Mouse (Mus musculus): ENCODE data around the gene Haus4. TPM values are rescaled to one million over a fixed set of nuclear protein-coding genes. Genes with fewer than 3 reads are reported as not detected.
A peak's percentile ranks its signal among the peaks of the same experiment; 100 is the strongest.

The Haus4 gene
- total and polyA plus RNA-seq, 2 experiments from 2014 or later, result 13.7 to 14.3 TPM

- Histone ChIP-seq H3K9me3 (ENCODE audit: low read length) (no peaks in the 10 kb centered on the region), H3K9ac (replicated peaks; ENCODE audit: low read length, poor library complexity, severe bottlenecking) (no peak overlapping the region), H3K27ac (ENCODE audit: low read depth, low read length) (no peak overlapping the region), H3K27me3 (ENCODE audit: insufficient read depth, low read length) (no peaks in the 10 kb centered on the region), H3K4me2 (ENCODE audit: low read depth, low read length, poor library complexity, severe bottlenecking) (no peak overlapping the region), H3K4me1 (ENCODE audit: insufficient read depth, low read length) (no peaks in the 10 kb centered on the region), H3K4me3 (ENCODE audit: low read depth, low read length) (no peak overlapping the region), H3K36me3 (ENCODE audit: insufficient read depth, low read length) (peaks cover 5% of the 10 kb centered on the region; the same call in 1 of the 2 replicates)
- 93% methylated on average over 9 of the region's 9 CpGs for WGBS
- no peak for TF ChIP-seq CTCF (IDR thresholded peaks at IDR 0.05)
- ATAC-seq (ENCODE audit: low FRiP score) (no peak), DNase-seq (ENCODE audit: low spot score) (no peak)
These were observed 28.1 kb upstream of the Haus4 start for GRCm38 (mm10) chr14:54582536-54582935.

- 89% methylated on average over 7 of the region's 7 CpGs for WGBS
- H3K4me1 ChIP-seq (ENCODE audit: insufficient read depth, low read length), result 0 out of 2 replicates have a peak, but pooled peaks cover 4% of the 10 kb centered on the region
- H3K36me3 ChIP-seq (ENCODE audit: insufficient read depth, low read length), result peaks cover under 1% of the 10 kb centered on the region; the same call in 1 of the 2 replicates
- no peak overlapping the region for H3K4me3 ChIP-seq (ENCODE audit: low read depth, low read length)
- H3K27ac ChIP-seq (ENCODE audit: low read depth, low read length), result no peak overlapping the region
- H3K9me3 ChIP-seq (ENCODE audit: low read length), result no peaks in the 10 kb centered on the region
- ATAC-seq (ENCODE audit: low FRiP score), result no peak
- peaks cover 23% of the 10 kb centered on the region for H3K27me3 ChIP-seq (ENCODE audit: insufficient read depth, low read length)
- no peak for TF ChIP-seq CTCF (IDR thresholded peaks at IDR 0.05)
- H3K9ac ChIP-seq (replicated peaks; ENCODE audit: low read length, poor library complexity, severe bottlenecking), result no peak overlapping the region
- no peak for DNase-seq (ENCODE audit: low spot score)
- H3K4me2 ChIP-seq (ENCODE audit: low read depth, low read length, poor library complexity, severe bottlenecking), result no peak overlapping the region
These were observed 25.2 kb upstream of the Haus4 start for GRCm38 (mm10) chr14:54579638-54580037.

DNA sequence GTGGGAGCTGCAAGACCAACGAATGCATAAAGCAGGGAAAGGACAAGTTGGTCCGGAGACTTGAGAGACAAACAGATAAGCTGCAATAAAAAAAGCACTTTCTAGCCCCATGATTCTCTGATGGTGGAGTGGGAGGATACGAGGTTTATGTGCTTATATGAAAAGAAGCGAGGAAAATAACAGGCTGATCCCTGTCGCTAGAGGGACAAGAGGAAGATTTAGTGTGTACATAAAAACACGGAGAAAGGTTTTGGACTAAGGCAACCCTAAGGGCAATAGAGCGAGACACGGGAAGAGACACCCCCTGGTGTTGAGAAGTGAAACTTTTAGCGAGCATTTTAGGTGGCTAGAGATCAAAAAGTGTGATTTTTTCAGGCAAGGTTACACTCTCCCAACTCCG, 23.6 kb upstream of the Haus4 start:
- ATAC-seq (ENCODE audit: low FRiP score) (no peak), DNase-seq (ENCODE audit: low spot score) (peak; percentile 53)
- peaks cover 36% of the 10 kb centered on the region for H3K27me3 ChIP-seq (ENCODE audit: insufficient read depth, low read length)
- peak overlapping the region; percentile 39; the same call in 1 of the 2 replicates for H3K9ac ChIP-seq (replicated peaks; ENCODE audit: low read length, poor library complexity, severe bottlenecking)
- TF ChIP-seq CTCF (IDR thresholded peaks at IDR 0.05), result peak; percentile 75
- WGBS, result 1% methylated on average over 10 of the region's 10 CpGs
- H3K36me3 ChIP-seq (ENCODE audit: insufficient read depth, low read length), result no peaks in the 10 kb centered on the region
- peak overlapping the region; percentile 63; the same call in 1 of the 2 replicates for H3K27ac ChIP-seq (ENCODE audit: low read depth, low read length)
- no peaks in the 10 kb centered on the region for H3K9me3 ChIP-seq (ENCODE audit: low read length)
- peak overlapping the region; percentile 83 for H3K4me2 ChIP-seq (ENCODE audit: low read depth, low read length, poor library complexity, severe bottlenecking)
- 0 out of 2 replicates have a peak, but pooled peaks cover 4% of the 10 kb centered on the region for H3K4me1 ChIP-seq (ENCODE audit: insufficient read depth, low read length)
- peak overlapping the region; percentile 52 for H3K4me3 ChIP-seq (ENCODE audit: low read depth, low read length)

DNA sequence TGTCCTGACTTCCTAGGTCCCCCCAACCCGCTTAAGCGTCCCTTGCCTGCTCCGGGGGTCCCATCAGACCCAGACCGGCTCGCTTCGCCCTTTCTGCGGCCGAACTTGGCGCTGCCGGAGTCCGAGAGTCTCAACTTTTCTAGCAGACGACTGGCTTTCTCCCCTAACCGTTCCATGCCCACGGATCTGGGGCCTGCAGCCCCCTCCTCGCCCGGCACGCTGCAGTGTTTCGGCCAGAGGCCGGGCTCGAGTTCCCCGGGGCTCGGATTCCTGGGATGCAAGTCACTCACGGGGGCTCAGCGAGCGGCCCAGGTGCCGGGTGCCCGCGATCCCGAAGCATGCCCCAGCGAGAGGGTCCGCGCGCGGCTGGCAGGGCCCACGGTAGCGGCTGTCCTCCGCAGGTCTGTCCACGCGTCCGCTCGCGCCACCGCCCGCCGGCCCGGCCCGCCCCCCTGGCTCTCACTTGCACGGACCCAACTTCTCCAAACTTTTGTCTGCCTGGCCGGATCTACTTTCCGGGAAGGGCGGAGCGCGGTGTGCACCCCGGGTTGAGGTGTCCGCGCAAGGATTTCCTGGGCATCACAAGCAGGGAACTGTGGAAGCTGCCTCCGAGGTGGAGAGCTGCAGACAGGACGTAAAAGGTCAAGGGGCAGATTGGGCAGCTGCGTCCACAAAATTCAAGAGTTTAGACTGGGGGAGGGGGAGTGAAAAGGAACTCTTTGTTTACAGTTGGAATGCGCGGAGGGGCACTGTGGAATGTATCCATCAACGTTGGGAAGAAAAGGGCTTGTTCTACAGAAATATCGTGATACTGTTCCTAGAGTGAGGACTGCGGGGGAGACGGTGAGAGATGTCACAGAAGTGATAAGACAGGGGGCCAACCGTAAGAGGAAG, 22.9 kb upstream of the Haus4 start, which contains the start of gene Ajuba:
Gene Ajuba, minus strand, starts transcription at position 470 of the 894 bp plus-strand sequence.
- ATAC-seq (ENCODE audit: low FRiP score), result peak; percentile 56; the same call in 1 of the 2 replicates
- H3K9me3 ChIP-seq (ENCODE audit: low read length), result no peaks in the 10 kb centered on the region
- peak within 1 kb of the TSS; percentile 51 for H3K9ac ChIP-seq (replicated peaks; ENCODE audit: low read length, poor library complexity, severe bottlenecking)
- peak; percentile 83 for DNase-seq (ENCODE audit: low spot score)
- H3K27me3 ChIP-seq (ENCODE audit: insufficient read depth, low read length), result peaks cover 36% of the 10 kb centered on the region
- under 1% methylated on average over 66 of the region's 66 CpGs for WGBS
- H3K36me3 ChIP-seq (ENCODE audit: insufficient read depth, low read length), result no peaks in the 10 kb centered on the region
- H3K27ac ChIP-seq (ENCODE audit: low read depth, low read length), result peak within 1 kb of the TSS; percentile 63; the same call in 1 of the 2 replicates
- H3K4me3 ChIP-seq (ENCODE audit: low read depth, low read length), result peak within 1 kb of the TSS; percentile 52
- H3K4me2 ChIP-seq (ENCODE audit: low read depth, low read length, poor library complexity, severe bottlenecking), result peak within 1 kb of the TSS; percentile 83
- TF ChIP-seq CTCF (IDR thresholded peaks at IDR 0.05), result no peak
- 0 out of 2 replicates have a peak, but pooled peaks cover 4% of the 10 kb centered on the region for H3K4me1 ChIP-seq (ENCODE audit: insufficient read depth, low read length)

DNA sequence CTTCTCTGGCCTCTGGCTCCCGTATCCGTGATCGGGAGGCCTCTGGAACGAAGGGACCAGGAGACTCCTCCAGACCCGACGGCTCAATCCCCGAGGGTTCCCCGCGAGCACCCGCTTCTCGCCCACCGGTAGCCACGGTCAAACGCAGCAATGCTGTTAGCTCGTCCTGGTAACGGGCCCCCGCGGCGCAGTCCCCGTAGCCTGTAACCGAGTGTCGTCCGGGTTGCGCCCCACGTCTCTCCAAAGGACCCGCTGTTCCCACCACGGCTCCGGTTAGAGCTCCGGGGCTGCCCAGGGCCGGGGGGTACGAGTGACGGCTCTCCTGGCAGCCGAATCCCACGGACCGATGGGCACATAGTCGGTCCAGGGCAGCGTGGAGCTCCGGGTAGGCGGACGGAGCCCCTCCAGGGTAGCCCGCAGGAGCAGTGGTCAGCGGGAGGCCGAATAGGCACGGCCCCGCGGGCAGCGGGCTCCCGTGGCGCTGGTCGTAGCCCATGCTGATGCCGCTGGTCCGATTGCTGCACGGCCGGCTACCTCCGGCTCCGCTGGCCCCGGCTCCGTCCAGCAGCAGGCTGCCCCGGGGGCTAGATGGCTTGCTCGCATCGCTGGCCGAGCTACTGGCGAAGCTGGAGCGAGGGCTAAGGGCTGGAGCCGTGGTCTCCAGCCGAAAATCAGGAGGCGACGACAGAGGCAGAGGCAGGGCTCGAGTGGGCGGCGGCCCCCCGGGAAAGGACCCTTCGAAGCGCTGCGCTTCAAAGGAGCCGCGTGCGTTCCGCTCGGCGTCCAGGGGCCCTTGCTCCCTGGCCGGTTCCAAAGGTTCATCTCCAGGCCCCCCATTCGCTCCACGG, 22.0 kb upstream of the Haus4 start:
- H3K9me3 ChIP-seq (ENCODE audit: low read length), result no peaks in the 10 kb centered on the region
- H3K4me2 ChIP-seq (ENCODE audit: low read depth, low read length, poor library complexity, severe bottlenecking), result peak overlapping the region; percentile 83
- ATAC-seq (ENCODE audit: low FRiP score), result no peak
- peaks cover 36% of the 10 kb centered on the region for H3K27me3 ChIP-seq (ENCODE audit: insufficient read depth, low read length)
- peak overlapping the region; percentile 51 for H3K9ac ChIP-seq (replicated peaks; ENCODE audit: low read length, poor library complexity, severe bottlenecking)
- H3K4me3 ChIP-seq (ENCODE audit: low read depth, low read length), result peak overlapping the region; percentile 52
- TF ChIP-seq CTCF (IDR thresholded peaks at IDR 0.05), result no peak
- no peak overlapping the region for H3K27ac ChIP-seq (ENCODE audit: low read depth, low read length)
- no peaks in the 10 kb centered on the region for H3K36me3 ChIP-seq (ENCODE audit: insufficient read depth, low read length)
- H3K4me1 ChIP-seq (ENCODE audit: insufficient read depth, low read length), result 0 out of 2 replicates have a peak, but pooled peaks cover 4% of the 10 kb centered on the region
- no peak for DNase-seq (ENCODE audit: low spot score)
- under 1% methylated on average over 80 of the region's 84 CpGs for WGBS
